Mouse (Mus musculus): ENCODE measurements around the gene Snx21. TPM values are rescaled to one million over a fixed set of nuclear protein-coding genes. Genes with fewer than 3 reads are reported as not detected.

Snx21 gene
- 29.5 TPM for polyA plus RNA-seq (2012; fragmentation: generic; extraction: Trizol)

- Histone ChIP-seq H3K27me3 (ENCODE audit: control insufficient read depth, insufficient read depth, insufficient read length) (no peaks in the 10 kb centered on the region), H3K36me3 (ENCODE audit: control insufficient read depth, insufficient read depth) (peaks cover 10% of the 10 kb centered on the region), H3ac (ENCODE audit: control insufficient read depth, insufficient read length) (peak within 1 kb of the TSS; percentile 70), H3K4me3 (peak within 1 kb of the TSS; percentile 46), H3K4me2 (ENCODE audit: low read depth) (peak within 1 kb of the TSS; percentile 98), H3K79me2 (ENCODE audit: control insufficient read depth, insufficient read depth) (no peaks in the 10 kb centered on the region)
- TF ChIP-seq MYOG (IDR thresholded peaks at IDR 0.05; ENCODE audit: control insufficient read depth in 1 of 3, insufficient read depth in 1 of 3, insufficient read length in 2 of 3, low read depth in 2 of 3) (no peak), POLR2AphosphoS2 (IDR thresholded peaks at IDR 0.05; ENCODE audit: insufficient read length, low read depth) (peak; percentile 81), POLR2A (IDR thresholded peaks at IDR 0.05; ENCODE audit: insufficient read length, low read depth) (peak; percentile 84), MYOD1 (IDR thresholded peaks at IDR 0.05; ENCODE audit: control insufficient read depth in 1 of 3, insufficient read length in 2 of 3, low read depth in 2 of 3) (peak in 1 of 3 experiments; percentile 3)
These were observed at the start of gene Snx21 for GRCm38 (mm10) chr2:164785481-164786387. Gene Snx21, plus strand, starts transcription at chr2:164785823.

GRCm38 (mm10) chr2:164737377-164738090, 48.1 kb upstream of the Snx21 start:
- no peak overlapping the region for H3K4me2 ChIP-seq (ENCODE audit: low read depth)
- H3K79me2 ChIP-seq (ENCODE audit: control insufficient read depth, insufficient read depth) = no peaks in the 10 kb centered on the region
- no peaks in the 10 kb centered on the region for H3K27me3 ChIP-seq (ENCODE audit: control insufficient read depth, insufficient read depth, insufficient read length)
- no peak for TF ChIP-seq MYOD1 (IDR thresholded peaks at IDR 0.05; ENCODE audit: control insufficient read depth in 1 of 3, insufficient read length in 2 of 3, low read depth in 2 of 3)
- TF ChIP-seq SRF (IDR thresholded peaks at IDR 0.05; ENCODE audit: control insufficient read depth, insufficient read length, low read depth) = no peak
- TF ChIP-seq TCF3 (IDR thresholded peaks at IDR 0.05; ENCODE audit: insufficient read length, low read depth) = no peak
- TF ChIP-seq MAX (IDR thresholded peaks at IDR 0.05; ENCODE audit: low read depth) = no peak
- no peak for TF ChIP-seq CEBPB (IDR thresholded peaks at IDR 0.05; ENCODE audit: insufficient read depth, poor library complexity, severe bottlenecking)
- no peak for TF ChIP-seq POLR2AphosphoS2 (IDR thresholded peaks at IDR 0.05; ENCODE audit: insufficient read length, low read depth)
- H3K36me3 ChIP-seq (ENCODE audit: control insufficient read depth, insufficient read depth) = no peaks in the 10 kb centered on the region
- H3K4me3 ChIP-seq = no peak overlapping the region
- H3ac ChIP-seq (ENCODE audit: control insufficient read depth, insufficient read length) = no peak overlapping the region

- Histone ChIP-seq H3ac (ENCODE audit: control insufficient read depth, insufficient read length) (no peak overlapping the region), H3K79me2 (ENCODE audit: control insufficient read depth, insufficient read depth) (no peaks in the 10 kb centered on the region), H3K27me3 (ENCODE audit: control insufficient read depth, insufficient read depth, insufficient read length) (no peaks in the 10 kb centered on the region), H3K36me3 (ENCODE audit: control insufficient read depth, insufficient read depth) (no peaks in the 10 kb centered on the region), H3K4me3 (no peak overlapping the region), H3K4me2 (ENCODE audit: low read depth) (no peak overlapping the region)
- TF ChIP-seq MYOG (IDR thresholded peaks at IDR 0.05; ENCODE audit: control insufficient read depth in 1 of 3, insufficient read depth in 1 of 3, insufficient read length in 2 of 3, low read depth in 2 of 3) = no peak
- TF ChIP-seq E2F4 (IDR thresholded peaks at IDR 0.05; ENCODE audit: insufficient read depth) = no peak
- TF ChIP-seq REST (IDR thresholded peaks at IDR 0.05; ENCODE audit: insufficient read depth, insufficient read length) = no peak
- TF ChIP-seq USF1 (IDR thresholded peaks at IDR 0.05; ENCODE audit: low read depth) = no peak
- no peak for TF ChIP-seq MYOD1 (IDR thresholded peaks at IDR 0.05; ENCODE audit: control insufficient read depth in 1 of 3, insufficient read length in 2 of 3, low read depth in 2 of 3)
- TF ChIP-seq POLR2AphosphoS2 (IDR thresholded peaks at IDR 0.05; ENCODE audit: insufficient read length, low read depth) = no peak
- TF ChIP-seq TCF3 (IDR thresholded peaks at IDR 0.05; ENCODE audit: insufficient read length, low read depth) = no peak
- no peak for TF ChIP-seq CEBPB (IDR thresholded peaks at IDR 0.05; ENCODE audit: insufficient read depth, poor library complexity, severe bottlenecking)
- TF ChIP-seq TCF12 (IDR thresholded peaks at IDR 0.05; ENCODE audit: insufficient read depth, poor library complexity, severe bottlenecking) = no peak
- TF ChIP-seq SRF (IDR thresholded peaks at IDR 0.05; ENCODE audit: control insufficient read depth, insufficient read length, low read depth) = no peak
- no peak for TF ChIP-seq POLR2A (IDR thresholded peaks at IDR 0.05; ENCODE audit: insufficient read length, low read depth)
- no peak for TF ChIP-seq MAX (IDR thresholded peaks at IDR 0.05; ENCODE audit: low read depth)
These were observed 45.7 kb upstream of the Snx21 start for GRCm38 (mm10) chr2:164739876-164740275.

GRCm38 (mm10) chr2:164744987-164745386, 40.6 kb upstream of the Snx21 start:
- Histone ChIP-seq H3K27me3 (ENCODE audit: control insufficient read depth, insufficient read depth, insufficient read length) (no peaks in the 10 kb centered on the region), H3K36me3 (ENCODE audit: control insufficient read depth, insufficient read depth) (peaks cover 9% of the 10 kb centered on the region), H3K79me2 (ENCODE audit: control insufficient read depth, insufficient read depth) (peaks cover 31% of the 10 kb centered on the region), H3K4me2 (ENCODE audit: low read depth) (peak overlapping the region; percentile 96), H3K4me3 (peak overlapping the region; percentile 79), H3ac (ENCODE audit: control insufficient read depth, insufficient read length) (no peak overlapping the region)
- TF ChIP-seq MYOD1 (IDR thresholded peaks at IDR 0.05; ENCODE audit: control insufficient read depth in 1 of 3, insufficient read length in 2 of 3, low read depth in 2 of 3) (no peak), POLR2A (IDR thresholded peaks at IDR 0.05; ENCODE audit: insufficient read length, low read depth) (no peak), POLR2AphosphoS2 (IDR thresholded peaks at IDR 0.05; ENCODE audit: insufficient read length, low read depth) (no peak), TCF3 (IDR thresholded peaks at IDR 0.05; ENCODE audit: insufficient read length, low read depth) (no peak), USF1 (IDR thresholded peaks at IDR 0.05; ENCODE audit: low read depth) (no peak)

Measured in myocyte (in vitro differentiated cells).